Mouse (Mus musculus): Measurements from ENCODE around the gene BC048562.
A peak's percentile ranks its signal among the peaks of the same experiment; 100 is the strongest.

BC048562 gene

DNA sequence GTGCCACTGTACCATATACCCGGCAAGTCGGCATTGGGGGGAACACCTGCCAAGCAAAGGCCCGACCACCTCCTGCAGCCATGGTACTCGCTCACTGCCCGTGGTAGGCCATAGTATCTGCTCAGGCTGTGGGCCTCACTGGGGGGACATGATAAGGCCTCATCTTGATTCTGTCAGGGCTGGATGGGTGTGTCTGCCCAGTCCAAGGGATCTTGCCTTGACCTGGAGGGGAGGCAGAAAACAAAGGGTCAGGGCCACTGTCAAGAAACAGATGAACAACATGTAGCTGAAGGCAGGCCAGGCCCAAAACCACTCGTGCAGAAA lies 14.8 kb downstream of the BC048562 start:
- no peak for DNase-seq (ENCODE audit: low read depth)

DNA sequence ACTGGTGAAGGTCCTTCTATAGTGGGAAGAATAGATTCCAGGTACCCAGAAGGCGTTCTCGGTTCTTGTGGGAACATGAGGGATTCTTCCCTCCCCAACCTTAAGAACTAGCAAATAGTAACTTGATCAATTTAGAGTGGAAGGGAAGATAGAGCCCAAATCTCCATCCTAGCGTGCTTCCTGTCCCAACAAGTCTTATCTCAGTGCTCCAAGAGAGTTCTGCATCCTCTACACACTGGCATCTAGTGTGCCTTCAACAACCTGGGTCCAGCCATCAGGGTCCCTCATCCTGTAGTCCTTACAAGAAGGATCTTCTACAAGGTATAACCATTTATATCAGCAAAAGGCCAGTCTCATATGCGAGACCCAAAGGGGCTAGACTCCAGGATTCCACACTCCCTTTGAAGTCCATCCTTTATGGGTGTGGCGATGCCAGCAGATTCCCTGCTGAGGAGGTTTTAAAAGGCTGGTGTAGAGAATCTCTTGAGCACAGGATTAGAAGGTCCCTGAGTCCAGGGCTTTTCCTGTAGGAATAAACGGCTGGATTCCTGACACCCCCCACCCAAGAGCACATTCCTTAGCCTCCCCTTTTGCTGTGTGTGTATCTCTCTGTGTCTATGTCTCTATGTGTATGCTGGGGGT lies 15.4 kb downstream of the BC048562 start:
- DNase-seq (ENCODE audit: low read depth): no peak

DNA sequence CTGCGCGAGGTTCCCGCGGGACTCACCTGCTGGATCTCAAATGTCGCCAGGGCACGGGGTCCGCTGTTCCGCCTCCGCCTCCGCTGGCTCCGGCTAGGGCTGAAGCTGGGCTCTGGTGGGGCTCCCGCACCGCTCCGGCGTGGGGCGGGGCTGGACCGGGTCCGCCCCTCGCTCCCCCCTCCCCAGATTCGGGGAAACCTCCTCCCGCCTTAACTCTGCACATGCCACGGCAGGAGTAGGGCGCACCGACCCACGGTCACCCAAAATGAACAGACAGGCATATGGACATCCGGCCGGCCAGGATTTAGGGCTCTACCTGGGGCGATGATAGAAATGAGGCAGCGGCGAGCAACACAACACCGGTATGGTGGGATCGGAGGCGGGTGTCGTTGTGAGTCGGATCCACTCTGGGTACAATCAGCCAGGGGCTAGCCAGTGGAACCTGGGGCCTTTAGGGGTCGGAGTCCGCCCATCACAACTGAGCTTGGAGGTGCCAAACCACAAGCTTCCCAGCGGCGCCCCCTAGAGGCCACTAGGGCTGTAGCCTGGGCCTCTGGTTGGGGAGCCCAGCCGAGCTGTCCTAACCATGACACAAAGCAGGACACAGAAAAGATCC lies 16.1 kb downstream of the BC048562 start:
- peak; percentile 69 for DNase-seq (ENCODE audit: low read depth)

DNA sequence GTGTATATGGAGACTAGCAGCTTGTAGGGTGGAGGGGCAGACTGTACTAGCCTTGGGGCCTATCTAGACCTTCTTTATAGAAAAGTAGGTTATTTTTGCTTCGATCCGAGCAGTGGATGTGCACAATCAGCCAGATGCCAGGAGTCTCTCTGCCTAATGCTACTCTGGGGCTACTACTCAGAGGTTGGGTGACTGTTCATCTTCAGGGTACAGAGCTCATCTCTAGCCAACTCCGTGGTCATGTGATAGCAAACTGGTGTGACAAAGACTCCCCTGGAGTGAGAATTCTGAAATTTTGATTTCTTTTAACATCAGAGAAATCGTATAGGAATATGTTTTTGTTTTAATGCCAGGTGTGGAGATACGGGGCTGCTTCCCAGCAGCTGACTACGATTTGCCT lies 16.6 kb downstream of the BC048562 start:
- no peak for DNase-seq (ENCODE audit: low read depth)

DNA sequence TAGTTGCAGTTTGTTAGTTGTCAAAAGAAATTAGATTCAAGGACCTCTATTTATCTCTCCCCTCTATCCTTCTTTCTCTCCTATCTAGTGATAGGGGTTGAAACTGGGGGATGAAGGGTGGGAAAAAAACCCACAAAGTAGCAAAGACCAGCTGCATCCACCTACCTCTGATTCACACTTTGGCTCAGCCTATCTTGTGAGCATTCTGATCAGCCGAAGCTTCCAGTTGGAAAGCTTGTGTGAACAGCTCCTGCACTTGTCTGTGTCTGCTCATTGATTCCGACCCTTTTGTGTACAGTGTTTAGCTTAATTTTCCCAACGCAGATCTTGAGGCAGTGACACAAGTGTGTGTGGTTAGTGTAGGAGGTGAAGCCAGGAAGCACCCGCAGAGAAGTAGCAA lies 17.2 kb downstream of the BC048562 start:
- DNase-seq (ENCODE audit: low read depth): no peak

DNA sequence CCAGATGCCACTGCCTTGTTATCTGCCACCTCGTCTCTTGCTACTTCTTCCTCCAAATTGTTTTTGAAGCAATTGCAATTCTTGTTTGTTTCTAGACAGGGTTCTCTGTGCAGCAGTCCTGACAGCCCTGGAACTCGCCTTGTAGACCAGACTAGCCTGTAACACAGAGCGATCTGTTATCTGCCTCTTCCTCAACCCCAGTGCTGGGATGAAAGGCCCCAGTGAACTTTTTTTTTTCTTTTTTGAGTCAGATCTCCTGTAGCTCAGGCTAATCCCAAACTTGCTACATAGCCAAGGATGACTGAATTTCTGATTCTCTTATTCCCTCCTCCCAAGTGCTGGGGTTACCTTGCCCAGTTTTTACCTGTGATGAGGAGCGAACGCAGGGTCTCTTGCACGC lies 18.1 kb downstream of the BC048562 start:
- DNase-seq (ENCODE audit: low read depth): no peak

DNA sequence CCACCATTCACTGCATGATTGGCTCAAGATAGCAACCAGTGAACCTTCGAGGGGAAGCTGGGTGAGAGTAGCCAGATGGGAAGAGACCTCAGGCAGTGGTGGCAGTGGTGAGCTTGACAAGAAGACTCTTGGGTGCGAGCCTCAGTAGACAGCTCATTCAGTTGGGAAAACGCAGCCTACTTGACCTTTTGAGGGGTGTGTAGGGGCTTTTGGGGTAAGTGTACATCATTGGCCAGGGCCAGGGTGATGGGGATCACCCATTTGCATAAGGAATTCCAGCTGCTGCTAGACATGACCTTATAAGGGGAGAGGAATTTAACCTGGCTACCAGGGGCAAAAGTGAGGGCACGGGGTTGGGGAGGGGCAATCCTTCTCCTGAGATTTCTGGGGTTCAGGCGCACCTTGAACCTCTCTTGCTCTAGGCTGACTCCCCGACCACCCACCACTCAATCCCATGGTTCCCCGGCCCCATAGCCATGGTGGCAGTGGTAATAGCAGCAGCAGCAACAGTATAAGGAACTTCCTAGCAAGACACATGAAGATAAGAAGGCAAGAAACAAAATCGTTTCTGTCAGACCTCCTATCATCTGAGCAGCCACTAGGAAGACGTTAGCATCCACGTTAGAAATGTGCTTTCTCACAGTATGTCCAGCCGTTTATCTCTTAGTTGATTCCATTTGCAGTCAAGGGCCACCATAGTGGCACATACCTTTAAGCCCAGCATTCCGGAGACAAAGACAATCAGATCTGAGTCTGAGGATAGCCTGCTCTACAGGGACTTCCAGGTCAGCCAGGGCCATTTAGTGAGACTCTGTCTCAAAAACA lies 19.7 kb downstream of the BC048562 start:
- no peak for DNase-seq (ENCODE audit: low read depth)

DNA sequence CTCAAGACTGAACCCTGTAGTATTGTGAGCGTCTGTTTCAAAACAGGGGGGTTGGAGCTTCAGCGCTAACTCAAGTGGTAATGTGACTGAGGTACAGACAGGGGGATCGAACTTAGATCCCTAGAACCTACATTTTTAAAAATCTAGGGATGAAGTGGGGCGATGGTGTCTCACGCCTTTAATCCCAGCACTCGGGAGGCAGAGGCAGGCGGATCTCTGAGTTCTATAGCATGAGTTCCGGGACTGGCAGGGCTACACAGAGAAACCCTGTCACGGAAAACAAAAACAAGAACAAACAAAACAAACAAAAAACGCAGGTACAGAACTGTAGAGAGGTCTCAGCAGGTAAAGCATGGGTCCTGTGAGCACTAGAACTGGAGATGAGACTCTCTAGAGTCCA lies 20.7 kb downstream of the BC048562 start:
- no peak for DNase-seq (ENCODE audit: low read depth)

DNA sequence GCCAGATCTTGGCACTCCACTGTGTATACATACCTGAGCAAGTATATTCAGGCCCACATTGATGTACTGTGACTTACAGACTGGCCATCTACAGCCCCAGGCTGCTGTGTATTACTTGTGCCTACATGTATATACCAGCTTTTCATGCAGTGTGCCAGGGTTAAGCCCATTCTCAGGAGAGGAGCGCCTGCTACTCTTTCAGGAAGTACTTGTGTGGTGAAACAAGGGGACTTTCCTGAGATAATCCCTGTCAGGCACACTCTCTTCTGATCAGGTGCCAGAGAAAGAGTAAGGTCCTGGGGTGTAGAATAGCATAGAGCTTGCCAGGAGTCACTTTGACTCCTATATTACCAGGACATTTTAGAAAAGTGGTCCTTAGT lies 23.6 kb downstream of the BC048562 start:
- no peak for DNase-seq (ENCODE audit: low read depth)

DNA sequence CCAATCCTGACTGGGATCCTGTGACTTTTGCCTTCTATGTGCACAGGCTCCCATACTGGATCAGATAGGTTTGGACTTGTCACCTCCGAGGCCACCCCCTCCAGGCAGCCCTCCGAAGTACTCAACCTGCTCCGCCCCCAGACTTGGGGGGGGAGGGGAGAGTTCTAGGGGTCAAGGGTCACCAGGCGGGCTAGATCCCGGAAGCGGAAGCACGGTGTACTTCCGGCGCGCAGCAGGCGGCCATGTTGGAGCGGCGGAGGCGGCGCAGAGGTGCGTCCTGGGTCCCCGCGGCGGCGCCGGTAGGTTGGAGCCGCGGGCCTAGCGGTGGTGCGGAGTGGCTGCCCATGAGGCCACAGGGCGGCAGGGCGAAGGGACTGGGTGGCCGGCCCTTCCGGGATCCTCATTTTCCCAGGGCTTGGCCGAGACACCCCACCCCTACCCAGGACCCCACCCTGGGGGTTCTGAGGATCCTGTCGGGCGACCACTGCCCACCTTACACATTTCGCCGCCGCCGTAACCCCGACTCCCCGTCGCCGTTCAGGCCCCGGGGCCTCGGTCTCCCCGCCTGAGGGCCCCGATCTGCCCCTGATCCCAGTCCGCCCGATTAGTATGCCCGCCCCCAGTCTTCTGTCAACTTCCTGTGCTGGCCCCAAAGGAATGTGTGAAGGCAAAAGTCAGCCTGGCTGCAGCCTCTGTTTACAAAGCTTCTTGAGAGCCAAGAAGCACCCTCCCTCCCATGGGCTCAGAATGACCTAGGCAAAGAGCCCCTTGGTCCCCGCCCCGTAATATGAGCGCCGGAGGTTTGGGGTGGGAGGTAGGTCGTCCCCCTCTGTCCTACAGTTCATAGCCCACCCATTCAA lies 24.3 kb downstream of the BC048562 start, which contains the start of gene Ccdc71:
Gene Ccdc71, plus strand, starts transcription at position 209 of the 860 bp plus-strand sequence.
- DNase-seq (ENCODE audit: low read depth): peak; percentile 91

DNA sequence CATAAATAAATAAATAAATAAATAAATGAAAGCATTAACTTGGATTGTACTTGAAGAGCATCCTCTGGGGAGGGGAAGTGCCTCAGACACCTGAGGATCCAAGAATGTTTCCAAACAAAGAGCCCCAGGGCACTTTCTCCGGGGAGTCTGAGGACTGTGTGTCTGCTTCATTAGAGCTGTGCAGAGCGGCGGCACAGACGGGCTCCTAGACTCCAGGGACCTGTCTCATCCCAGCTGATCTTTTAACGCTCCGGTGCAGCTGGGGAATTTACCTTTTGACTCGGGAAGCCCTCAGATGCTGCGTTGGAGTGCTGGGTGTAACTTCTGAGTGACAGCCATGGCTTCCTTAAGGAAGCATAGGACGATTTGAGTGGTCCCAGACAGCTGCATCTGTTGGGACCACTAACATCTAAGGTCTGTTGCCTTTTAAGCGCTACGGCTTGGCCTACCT lies 24.9 kb downstream of the BC048562 start, which contains the start of gene Klhdc8b:
Gene Klhdc8b, minus strand, starts transcription at position 401 of the 451 bp plus-strand sequence.
- DNase-seq (ENCODE audit: low read depth): no peak

DNA sequence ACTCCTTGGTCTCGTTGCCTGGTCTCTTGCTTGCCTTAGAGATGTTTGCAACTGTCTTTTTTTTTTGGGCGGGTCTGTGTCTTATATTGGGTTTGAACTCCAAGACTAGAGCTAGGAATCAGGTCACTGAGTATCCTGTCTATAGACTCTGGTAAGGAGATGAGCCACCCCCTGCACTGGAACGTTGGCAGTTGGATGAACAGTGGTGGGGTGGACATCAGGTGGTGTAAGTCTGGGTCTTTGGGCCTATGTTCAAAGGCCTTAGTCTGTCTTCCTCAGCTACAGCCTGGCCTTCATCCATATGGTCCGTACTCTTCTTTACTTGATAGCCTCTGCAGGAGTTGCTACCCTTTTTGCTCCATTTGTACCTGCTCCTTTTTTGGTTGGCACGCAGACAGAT lies 25.4 kb downstream of the BC048562 start:
- DNase-seq (ENCODE audit: low read depth): no peak

DNA sequence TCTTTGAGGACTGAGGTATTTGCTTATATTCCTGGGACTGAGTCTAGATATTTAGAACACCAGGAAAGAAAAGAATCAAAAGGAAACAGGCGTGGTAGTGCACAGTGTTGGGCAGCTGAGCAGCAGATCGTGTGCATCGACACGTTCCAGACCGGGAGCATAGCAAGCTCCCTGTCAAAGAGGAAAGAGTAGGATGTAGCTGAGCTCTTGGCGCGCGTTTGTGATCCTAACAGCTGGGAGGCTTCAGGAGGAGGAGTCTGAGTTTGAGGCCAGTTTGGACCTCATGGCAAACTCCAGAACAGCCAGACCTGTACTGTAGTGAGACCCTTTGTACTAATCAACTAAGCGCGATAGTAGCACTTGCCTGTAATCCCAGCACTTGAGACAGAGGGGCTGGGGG lies 25.9 kb downstream of the BC048562 start:
- no peak for DNase-seq (ENCODE audit: low read depth)

DNA sequence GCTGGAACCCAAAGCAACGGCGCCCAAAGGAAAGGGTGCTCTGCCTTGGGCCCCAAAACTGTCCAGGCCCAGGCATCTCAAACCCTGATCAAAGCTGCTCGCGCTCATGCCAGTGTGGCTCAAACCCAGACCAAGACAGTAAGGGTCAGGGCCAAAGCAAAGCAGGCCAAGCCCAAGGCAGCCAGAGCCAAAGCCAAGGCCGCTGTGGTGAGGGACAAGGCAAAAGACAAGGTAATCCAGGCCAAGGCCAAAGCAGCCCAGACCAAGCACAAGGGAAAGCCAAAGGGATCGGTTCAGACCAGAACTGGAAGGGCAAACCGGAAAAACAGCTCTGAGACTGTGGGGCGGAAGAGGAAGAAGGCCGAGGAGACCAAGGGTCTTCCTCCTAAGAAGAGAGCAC lies 27.4 kb downstream of the BC048562 start:
- DNase-seq (ENCODE audit: low read depth): no peak

DNA sequence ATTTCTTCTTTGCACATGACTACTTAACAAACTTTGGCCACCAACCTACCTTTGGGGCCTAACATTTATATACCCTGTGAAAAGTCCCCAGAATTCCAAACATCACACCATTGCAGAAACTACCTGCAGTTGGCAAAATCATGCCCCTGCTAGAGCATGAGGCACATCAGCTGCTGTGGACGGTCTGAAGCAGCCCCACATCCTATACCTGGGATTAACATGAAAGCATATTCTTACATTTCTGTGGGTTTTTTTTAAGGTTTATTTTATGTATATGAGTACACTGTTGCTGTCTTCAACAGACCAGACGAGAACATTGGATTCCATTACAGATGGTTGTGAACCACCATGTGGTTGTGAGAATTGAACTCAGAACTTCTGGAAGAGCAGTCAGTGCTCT lies 29.9 kb downstream of the BC048562 start:
- DNase-seq (ENCODE audit: low read depth): no peak

DNA sequence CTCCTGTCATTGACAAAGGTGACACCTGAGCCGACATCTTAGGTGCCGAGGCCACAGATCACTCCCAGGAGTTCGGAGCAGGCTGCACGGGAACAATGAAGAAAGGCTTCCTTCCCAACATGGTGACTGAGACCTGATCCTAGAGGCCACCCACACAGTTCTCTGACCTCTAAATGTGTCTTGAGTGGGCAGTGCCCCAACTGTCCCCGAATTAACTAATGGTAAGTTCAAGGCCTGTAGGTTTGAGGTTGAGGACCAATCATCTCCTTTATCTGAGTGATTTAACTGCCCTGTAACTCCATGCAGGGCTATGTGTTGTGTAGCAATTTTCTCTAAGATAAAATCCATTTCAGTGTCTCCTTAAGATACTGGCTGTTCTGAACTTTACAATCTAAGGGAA lies 33.1 kb downstream of the BC048562 start:
- DNase-seq (ENCODE audit: low read depth): no peak

DNA sequence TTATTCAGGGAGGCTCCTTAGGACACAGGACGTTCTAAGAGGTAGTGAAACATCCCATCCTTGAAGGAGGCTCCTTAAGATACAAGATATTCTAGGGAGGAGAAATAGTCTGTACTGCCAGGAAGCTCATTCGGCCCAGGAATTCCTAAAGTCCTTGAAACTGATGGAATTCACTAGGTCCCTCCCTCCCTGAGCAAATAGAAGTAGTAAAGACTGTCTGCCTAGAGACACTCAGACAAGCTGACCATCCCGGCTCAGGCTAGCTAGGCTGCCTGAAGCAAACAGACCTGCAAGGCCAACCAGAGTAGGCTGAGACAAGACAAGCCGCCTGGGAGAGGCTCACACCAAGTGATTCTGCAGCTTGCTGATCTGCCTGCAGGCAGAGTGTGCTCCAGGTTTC lies 33.6 kb downstream of the BC048562 start:
- no peak for DNase-seq (ENCODE audit: low read depth)

DNA sequence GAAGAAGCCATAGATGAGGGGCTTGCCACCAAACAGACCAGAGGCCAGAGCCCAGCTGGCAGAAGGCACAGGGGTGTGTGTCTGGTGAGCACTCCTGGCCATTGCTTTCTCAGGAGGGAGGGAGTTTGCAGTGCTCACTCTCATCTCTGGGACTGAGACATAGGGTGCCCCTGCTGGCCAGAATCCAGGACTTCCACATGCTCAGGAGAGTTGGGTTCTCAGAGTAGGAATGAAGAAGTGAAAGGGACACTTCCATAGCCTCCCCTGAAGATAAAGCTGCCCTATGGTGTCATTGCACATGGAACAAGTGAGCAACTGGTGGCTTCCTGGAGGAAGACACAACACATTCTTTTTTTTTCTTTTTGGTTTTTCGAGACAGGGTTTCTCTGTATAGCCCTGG lies 38.2 kb downstream of the BC048562 start:
- DNase-seq (ENCODE audit: low read depth): peak; percentile 28

DNA sequence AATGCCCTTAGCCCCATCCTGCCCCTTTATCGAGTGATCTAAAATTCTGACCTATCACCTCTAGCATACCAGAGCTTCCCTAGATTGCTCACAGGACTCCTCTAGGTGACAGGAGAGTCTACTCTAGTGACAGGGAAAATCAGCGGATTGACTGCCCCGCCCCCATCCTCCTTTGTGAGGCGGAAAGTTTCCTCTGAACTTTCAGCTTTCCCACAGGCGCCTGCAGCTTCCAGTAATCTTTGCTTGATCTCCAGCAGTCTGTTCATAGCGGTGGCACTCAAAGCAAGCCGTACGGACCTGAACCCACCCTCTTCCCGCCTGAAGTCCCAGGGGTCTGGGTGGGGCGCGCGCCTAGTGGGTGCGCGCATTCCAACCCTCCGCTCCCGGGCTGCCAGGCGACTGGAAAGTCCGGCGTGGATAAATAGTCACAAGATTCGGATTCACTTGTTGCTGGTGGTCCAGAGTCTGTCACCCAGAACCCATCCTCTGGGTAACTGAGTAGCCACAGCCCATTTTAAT lies 42.4 kb downstream of the BC048562 start:
- DNase-seq (ENCODE audit: low read depth): no peak

DNA sequence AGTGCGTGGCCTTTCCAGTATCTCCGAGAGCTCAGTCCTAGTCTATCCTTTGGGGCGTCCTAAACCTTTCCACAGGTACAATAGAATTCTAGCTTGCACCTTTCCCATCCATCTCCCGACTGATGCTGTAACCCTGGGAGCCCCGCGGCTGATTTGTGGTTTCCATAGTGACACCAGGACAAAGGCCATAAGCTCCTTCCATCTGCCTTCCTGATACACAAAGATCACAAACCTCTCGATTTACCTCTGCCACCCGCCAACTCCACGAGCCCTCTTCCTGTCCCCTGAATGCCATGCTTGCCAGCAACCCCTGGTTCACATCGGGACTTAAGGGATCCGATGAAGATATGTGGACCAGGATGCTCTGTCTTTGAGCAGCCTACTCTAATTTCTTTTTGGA lies 43.0 kb downstream of the BC048562 start:
- no peak for DNase-seq (ENCODE audit: low read depth)

DNA sequence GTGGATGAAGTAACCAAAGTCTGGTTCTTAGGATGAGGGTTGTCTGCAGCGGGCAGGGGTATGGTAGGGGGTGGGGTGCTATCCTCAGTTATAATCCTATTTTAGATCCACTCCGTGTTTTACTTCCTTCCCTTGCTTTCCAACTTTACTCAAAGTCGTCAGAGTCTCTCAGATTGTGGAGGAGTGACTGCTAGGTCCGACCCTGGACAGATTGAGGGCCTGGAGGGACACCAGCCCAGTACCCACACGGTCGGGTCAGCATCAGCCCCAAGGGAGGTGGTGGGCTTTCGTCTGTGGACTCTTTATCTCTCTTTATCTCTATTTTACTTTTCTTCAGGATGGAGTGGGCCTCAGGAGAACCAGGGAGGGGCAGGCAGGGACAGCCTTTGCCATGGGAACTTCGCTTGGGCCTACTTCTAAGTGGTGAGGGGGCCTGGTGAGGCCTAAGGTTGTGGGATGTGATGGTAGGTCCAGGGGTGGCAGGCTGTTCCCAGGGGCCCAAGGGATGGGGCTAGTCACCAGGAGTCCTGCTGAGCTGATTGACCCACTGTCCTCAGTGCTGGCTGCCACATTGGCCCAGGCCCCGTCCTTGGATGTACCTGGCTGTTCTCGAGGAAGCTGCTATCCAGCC lies 43.6 kb downstream of the BC048562 start, which contains the start of gene Lamb2:
Gene Lamb2, plus strand, starts transcription at position 16 of the 631 bp plus-strand sequence.
- DNase-seq (ENCODE audit: low read depth): no peak
